In the genomic region with DNA sequence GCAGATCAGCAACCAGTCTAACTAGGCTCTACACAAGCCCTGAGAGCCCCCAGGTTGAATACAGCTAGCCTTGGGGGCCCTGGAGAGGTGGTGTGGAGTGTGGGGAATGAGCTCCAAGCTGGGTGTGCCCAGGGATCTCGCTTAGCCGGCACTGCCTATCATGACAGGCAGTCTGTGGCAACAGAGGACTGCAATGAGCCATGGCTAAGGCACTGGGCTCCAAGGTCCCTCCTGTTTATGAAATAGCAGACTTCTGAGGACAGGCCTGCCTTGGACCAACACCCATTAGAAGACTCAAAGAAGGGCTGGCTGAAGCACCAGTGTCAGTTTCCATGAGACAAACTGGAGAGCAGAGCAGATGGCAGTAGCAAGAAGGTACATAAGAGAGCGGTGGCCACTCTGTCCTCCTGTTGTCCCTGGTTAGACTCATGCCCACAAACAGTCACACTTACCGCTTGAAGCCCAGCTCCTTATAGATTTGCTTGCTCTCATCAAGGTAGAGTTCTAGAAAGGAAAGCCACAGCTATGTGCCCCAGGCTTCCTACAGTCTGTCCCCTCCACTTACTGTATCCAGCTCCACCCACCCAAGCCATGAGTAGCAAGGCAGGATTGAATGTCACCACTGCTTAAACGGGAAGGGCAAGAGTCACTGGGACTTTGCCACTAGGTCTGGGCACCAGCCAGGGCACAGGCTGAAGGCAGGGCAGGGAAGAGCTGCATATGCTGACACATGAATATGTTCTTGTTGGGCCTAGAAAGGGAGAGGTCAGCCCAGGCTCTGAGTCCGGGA, we compare ENCODE assay signal across 8 mouse cellular contexts. TPM values are rescaled to one million over a fixed set of nuclear protein-coding genes. Genes with fewer than 3 reads are reported as not detected.
DNase-seq lines count a peak whose midpoint lies in the region; TF ChIP-seq lines count a peak whose summit lies in the region.

No protein-coding gene starts in this region.

- TF ChIP-seq CTCF in olfactory bulb, adult 2 months (IDR thresholded peaks at IDR 0.05; ENCODE audit: insufficient read depth, low read depth, low read length) = no peak

- intact Hi-C loops in gastrocnemius, postnatal 14 days (cut with DNase I; ENCODE audit: low total_unique reads) = no loop called here

- H3K4me1 ChIP-seq in olfactory bulb, adult 2 months (ENCODE audit: control insufficient read depth, insufficient read depth, low read length) = peaks cover 20% of the 10 kb centered on the region

- H3K27ac ChIP-seq in olfactory bulb, adult 2 months (ENCODE audit: insufficient read depth, low read depth, low read length) = no peak overlapping the region

- peak overlapping the region; percentile 73 for H3K4me3 ChIP-seq in olfactory bulb, adult 2 months (ENCODE audit: insufficient read depth, low read depth, low read length)

- DNase-seq in cerebellum, adult 11-12 months = peak; percentile 58
- DNase-seq in cerebellum, postnatal 4 days (ENCODE audit: low spot score in 2 of 2) = no peak
- DNase-seq in brain, adult 2 months (ENCODE audit: low read depth, low spot score) = peak; percentile 72
- DNase-seq in gastrocnemius, postnatal 14 days = peak; percentile 71
- DNase-seq in kidney, postnatal 25 days = peak; percentile 12 to 54
- DNase-seq in retina, embryonic 14.5 days (ENCODE audit: low spot score) = no peak
- no peak for DNase-seq in spleen, postnatal 36 days (ENCODE audit: low spot score in 2 of 2)

- WGBS in olfactory bulb, adult 2 months = 63% methylated on average over 6 of the region's 6 CpGs

- TF ChIP-seq POLR2A in olfactory bulb, adult 2 months (IDR thresholded peaks at IDR 0.05; ENCODE audit: insufficient read depth, low read depth, low read length) = no peak

RNA-seq across cellular contexts. Expression of a gene that starts 1.1 kb away (rescaled TPM):
- total RNA-seq in gastrocnemius, postnatal 14 days (2021) = 100 to 1,000 TPM; 110 to 112 TPM
- not detected in 2 replicates for polyA plus RNA-seq in olfactory bulb, adult 2 months (2012; ENCODE audit: insufficient read depth, insufficient read length, low replicate concordance, missing spikeins)

RNA-seq across cellular contexts. Expression of a gene that starts 28.5 kb away (rescaled TPM):
- under 1 TPM; 0.49 to 0.68 TPM for total RNA-seq in gastrocnemius, postnatal 14 days (2021)
- not detected in 2 replicates for polyA plus RNA-seq in olfactory bulb, adult 2 months (2012; ENCODE audit: insufficient read depth, insufficient read length, low replicate concordance, missing spikeins)

RNA-seq across cellular contexts. Expression of a gene that starts 30.5 kb away (rescaled TPM):
- 1 to 10 TPM; 1.4 to 1.9 TPM for total RNA-seq in gastrocnemius, postnatal 14 days (2021)
- not detected in 2 replicates for polyA plus RNA-seq in olfactory bulb, adult 2 months (2012; ENCODE audit: insufficient read depth, insufficient read length, low replicate concordance, missing spikeins)

Comparison
In these comparisons a context has a peak if more than half of its experiments do, and no peak if none do; other contexts are left out.
1. DNase-seq: peak in cerebellum, adult 11-12 months (single experiment), brain, adult 2 months (single experiment), gastrocnemius, postnatal 14 days (single experiment) and kidney, postnatal 25 days (2 of 2); none in cerebellum, postnatal 4 days (0 of 2), retina, embryonic 14.5 days (single experiment) and spleen, postnatal 36 days (0 of 2).